Mouse (Mus musculus): ENCODE measurements around the gene Prima1.

Gene Prima1

GRCm38 (mm10) chr12:103242083-103242581, at the start of gene Prima1:
Gene Prima1 (minus strand): TSS chr12:103242150.
- peak; percentile 26 for DNase-seq (ENCODE audit: low read depth, low spot score)

- DNase-seq (ENCODE audit: low read depth, low spot score), result no peak
Observed at GRCm38 (mm10) chr12:103287276-103287675, 45.3 kb upstream of the Prima1 start.

DNA sequence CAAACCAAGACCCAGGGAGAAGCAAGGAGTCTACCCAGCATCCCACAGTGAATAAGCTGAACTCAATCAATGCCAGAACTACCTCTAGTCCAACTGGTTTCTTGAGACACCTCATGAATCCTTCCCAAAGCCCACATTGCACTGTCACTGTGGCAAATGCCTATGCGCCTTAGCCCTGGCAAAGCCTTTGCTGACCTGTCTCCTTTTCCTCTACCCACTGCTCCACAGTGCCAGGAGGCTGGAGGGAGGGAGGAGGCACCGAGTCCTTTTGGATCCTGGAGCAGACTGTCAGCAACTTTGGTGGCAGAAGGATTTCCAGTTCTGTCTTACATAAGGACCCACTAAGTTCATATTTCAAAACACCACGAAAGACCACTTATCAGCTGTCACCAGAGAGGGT, 41.5 kb upstream of the Prima1 start:
- no peak for DNase-seq (ENCODE audit: low read depth, low spot score)

DNA sequence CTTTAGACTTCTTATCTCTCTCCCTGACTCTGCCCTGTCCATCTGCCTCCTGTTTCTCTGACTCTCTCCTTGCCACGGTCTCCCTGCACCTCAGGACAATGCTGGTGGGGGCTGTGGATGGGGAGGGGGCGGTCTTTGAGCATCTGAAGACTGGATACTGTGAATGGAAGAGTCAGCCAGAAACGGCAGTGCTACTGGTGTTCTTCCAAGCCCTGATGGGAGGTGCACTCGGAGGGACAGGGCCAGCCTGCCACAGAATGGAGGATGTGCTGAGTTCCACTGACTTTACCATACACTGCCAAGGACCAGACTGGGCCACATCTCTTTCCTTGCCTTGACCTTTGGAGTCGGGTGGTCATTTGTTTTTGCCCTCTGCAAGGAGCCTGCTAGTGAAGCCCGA, 41.0 kb upstream of the Prima1 start:
- no peak for DNase-seq (ENCODE audit: low read depth, low spot score)

- no peak for DNase-seq (ENCODE audit: low read depth, low spot score)
Observed at GRCm38 (mm10) chr12:103281912-103282311, 40.0 kb upstream of the Prima1 start.

DNA sequence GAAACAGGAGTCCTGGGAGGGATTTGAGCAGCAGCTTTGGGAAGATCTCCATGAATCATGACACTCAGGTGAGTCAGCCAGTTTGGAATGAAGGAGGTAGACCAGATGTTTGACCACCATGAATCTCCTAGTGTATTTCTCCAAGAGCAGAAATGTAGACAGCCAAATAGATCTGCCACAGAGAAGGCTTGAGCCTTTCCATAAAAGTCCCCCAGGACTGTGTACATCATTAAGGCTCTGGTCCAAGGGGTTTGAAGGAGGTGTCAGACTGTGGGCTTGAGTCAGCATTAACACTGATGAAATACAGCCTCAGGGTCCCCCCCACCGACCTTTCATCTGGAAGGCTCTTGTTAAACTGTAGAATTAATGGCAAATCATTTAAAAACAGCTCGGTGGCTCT, 39.5 kb upstream of the Prima1 start:
- DNase-seq (ENCODE audit: low read depth, low spot score), result no peak

DNA sequence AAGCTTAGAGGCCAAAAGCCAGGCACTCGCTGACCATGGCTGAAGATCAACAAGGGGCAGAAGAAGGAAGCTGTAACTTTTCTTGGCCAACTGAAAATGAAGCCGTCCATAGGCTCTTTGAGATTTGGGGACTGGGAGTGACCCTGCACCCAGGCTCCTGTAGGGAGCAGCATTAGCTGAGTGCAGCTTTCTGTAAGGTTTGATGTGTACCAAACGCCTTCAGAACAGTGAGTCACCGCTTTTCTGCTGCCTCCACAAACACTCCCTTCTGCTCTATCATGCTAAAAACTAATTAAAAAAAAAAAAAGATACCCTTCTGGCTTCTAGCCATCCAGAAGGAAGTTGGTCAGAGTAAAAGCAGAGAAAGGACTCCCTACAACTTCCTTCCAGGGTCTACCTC, 34.5 kb upstream of the Prima1 start:
- no peak for DNase-seq (ENCODE audit: low read depth, low spot score)

- DNase-seq (ENCODE audit: low read depth, low spot score), result no peak
Observed at GRCm38 (mm10) chr12:103273732-103274131, 31.8 kb upstream of the Prima1 start.

- no peak for DNase-seq (ENCODE audit: low read depth, low spot score)
Observed at GRCm38 (mm10) chr12:103273051-103273450, 31.1 kb upstream of the Prima1 start.

DNA sequence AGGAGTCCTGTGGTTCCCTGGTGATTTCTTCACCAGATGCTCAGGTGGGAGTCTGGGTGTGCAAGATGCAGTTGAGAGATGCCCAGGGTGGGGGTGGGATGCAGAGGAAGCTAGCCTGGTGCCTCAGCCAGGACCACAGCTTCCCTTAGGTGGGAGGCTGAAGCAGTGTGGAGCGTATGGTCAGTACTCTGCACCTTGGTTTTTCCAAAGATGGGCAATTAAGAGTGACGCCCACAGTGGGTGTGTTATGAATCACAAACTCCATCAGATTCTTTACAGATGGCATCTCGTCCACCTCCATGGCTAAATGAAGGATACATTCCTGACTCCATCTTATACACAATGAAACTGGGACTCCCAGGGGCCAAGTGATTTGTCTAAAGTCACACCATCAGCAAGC, 30.2 kb upstream of the Prima1 start:
- no peak for DNase-seq (ENCODE audit: low read depth, low spot score)

DNA sequence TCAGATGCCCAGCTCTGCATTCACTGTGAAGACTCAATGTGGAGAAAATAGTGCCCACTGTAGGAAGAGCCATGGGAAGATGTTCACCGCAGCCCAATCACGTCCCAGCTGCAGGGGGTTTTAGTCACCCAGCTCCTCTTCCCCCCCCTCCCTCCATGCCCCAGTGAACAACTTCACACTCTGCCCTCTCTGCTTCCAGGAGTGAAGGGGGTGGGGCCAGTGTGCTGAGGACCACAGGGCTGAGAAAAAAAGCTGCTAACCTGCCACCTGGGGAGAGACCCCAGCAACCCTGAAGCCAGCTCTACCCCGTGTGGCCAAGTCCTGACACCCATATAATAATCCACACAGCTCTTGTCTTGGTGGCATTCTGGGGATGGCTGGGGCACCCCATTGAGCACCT, 24.7 kb upstream of the Prima1 start:
- no peak for DNase-seq (ENCODE audit: low read depth, low spot score)

GRCm38 (mm10) chr12:103262017-103262865, 20.3 kb upstream of the Prima1 start:
- no peak for DNase-seq (ENCODE audit: low read depth, low spot score)

DNA sequence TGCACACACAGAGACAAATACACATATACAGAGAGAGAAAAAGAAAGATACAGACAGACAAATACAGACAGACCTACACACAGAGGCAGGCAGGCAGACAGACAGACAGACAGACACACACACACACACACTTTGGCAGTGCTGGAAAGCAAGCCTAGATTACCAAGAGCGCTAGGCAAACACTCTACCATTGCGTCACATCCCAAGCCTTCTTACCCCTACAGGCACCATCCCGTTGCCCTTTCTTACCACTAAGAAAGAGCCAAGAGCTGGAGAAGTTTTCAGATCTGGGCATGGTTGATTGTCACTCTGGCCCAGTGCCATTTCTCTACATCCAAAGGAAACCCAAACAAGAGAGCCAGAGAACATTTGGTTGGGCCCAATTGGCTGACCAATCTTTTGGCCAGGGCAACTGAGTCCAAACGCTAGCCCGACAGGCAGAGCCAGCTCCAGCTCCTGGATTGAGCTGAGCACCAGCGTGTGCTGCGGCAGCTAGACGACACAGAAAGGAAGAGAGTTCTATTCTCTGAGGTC, 11.0 kb upstream of the Prima1 start:
- DNase-seq (ENCODE audit: low read depth, low spot score), result no peak

GRCm38 (mm10) chr12:103251151-103251550, 9.2 kb upstream of the Prima1 start:
- no peak for DNase-seq (ENCODE audit: low read depth, low spot score)

DNA sequence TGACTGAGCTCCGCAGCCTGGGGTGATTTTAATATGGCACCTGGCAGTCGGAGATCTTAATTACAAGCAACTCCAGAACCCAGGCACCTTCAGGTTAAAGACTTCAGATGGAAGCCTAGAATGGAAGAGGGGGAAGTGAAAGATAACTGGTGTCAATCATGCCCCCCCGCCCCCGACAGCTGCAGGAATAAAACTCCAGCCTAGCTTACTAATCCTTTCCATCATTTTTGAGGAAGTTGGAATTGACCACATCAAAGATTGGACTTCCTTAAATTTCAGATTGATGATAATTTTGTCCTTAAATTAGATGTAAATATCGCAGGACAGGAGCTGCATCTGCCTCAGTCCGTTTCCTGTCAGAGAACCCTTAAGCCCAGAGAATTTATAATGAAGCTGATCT, 8.4 kb upstream of the Prima1 start:
- DNase-seq (ENCODE audit: low read depth, low spot score), result no peak

DNA sequence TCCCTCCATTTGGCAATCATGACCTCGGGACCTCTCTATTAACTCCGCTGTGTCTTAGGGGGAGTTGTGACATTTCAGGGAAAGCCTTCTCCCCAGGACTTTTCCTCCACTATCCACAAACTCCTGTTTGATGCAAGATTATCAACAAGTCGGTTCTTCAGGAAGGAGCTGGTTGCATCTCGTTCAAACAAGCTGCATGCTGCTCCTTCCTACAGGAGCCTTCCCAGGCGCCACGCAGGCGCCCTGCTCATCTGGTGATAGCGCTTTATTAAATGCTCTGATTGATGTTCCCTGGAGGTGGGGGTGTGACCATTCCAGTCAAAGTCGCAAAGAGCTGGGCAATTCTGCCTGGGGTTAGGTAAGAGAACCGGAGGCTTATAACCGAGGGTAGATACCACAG, 1.1 kb upstream of the Prima1 start:
- no peak for DNase-seq (ENCODE audit: low read depth, low spot score)

- no peak for DNase-seq (ENCODE audit: low read depth, low spot score)
Observed at GRCm38 (mm10) chr12:103242591-103243025, 658 bp upstream of the Prima1 start.

DNA sequence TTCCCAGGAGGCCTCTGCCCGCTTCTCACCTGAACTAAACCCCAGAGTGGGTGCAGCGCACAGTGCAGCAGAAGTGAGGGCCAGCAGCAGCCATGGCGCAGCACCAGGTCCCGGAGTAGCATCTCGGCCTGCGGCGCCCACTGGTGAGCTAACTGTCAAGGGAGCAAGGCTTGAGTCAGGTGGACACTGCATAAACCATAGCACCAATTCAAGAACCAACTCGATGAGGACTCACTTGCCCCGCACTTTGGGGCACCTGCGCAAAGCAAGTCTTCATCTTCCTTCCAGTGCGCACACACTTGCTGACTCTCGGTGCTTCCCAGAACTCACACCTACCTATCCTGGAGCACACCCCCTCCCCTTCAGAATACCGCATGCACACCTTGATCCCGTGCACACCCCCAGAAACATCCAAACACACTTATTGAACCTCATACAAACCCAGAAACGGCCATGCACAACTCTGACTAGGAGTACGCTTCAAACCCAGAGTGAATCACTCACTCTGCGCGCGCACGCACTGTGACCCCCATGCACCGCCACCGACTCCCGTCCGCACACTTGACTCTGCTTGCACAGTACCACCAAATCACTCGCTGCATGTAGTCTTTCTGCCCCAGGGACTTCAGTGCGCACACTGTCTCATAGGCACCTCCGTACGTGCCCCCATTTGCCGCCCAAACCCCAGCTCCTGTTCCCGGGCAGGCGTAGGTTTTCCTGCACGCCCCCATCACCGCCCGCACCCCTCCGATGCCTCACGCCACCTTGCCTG, 453 bp downstream of the Prima1 start:
- no peak for DNase-seq (ENCODE audit: low read depth, low spot score)

GRCm38 (mm10) chr12:103238924-103239460, 3.0 kb downstream of the Prima1 start:
- DNase-seq (ENCODE audit: low read depth, low spot score), result no peak

- no peak for DNase-seq (ENCODE audit: low read depth, low spot score)
Observed at GRCm38 (mm10) chr12:103235856-103236255, 6.1 kb downstream of the Prima1 start.

DNA sequence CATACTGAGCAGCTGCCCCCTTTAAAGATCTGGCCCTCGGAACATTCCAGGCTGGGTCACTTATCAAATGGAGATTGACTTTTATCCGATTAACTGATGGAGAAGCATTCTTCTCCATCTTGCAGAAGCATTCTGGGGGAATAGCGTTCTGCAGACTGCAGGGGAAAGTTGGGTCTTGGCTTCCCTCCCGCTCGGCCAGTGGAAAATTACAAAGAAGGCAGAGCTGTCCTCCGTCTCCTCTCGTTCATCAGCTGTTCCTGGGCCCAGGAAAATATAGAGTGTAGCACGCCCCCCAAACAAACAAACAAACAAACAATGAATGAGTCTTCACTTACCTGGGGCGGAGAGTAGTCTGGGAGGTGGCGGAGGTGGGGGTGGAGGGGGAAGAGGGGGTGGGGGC, 6.7 kb downstream of the Prima1 start:
- no peak for DNase-seq (ENCODE audit: low read depth, low spot score)

DNA sequence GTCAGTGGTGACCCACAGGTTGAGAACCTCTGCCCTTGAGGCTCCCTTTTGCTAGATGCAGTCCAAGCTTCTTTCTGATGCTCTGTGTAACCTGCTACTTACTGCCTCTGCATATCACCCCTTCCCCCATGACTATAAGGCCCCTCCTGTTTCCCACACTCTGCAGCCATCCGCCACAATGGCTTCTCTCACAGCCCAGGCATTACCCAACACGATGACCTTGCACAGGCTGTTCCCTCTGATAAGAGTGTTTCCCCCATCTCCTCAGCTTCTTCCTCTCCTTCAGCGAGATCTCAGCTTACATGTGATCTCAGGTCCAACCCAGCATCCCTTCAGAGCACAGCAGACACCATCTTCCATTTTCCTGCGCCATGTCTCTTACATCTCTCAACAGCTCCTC, 12.9 kb downstream of the Prima1 start:
- no peak for DNase-seq (ENCODE audit: low read depth, low spot score)
